Mouse (Mus musculus) stomach, postnatal 0 days (tissue): ENCODE measurements around the gene Nptx1.

ENCODE experiments used
- CTCF ChIP-seq: IDR thresholded peaks from 2 replicates; pipeline ENCODE4 v1.5.1; 2016; ENCODE audit warnings: antibody characterized with exemption, low read depth, mild to moderate bottlenecking, moderate library complexity
- EP300 ChIP-seq: optimal IDR thresholded peaks from 2 replicates; pipeline ENCODE3; 2016; ENCODE audit warnings: antibody characterized with exemption

- no peak for TF ChIP-seq CTCF
- TF ChIP-seq EP300: no peak
Measured at GRCm38 (mm10) chr11:119521920-119522710, 25.4 kb downstream of the Nptx1 start.
